Mouse (Mus musculus) myocyte (in vitro differentiated cells): ENCODE data around the gene Tmem30c. TPM values are rescaled to one million over a fixed set of nuclear protein-coding genes. Genes with fewer than 3 reads are reported as not detected.

Experiments
- H3K27me3 ChIP-seq: one replicate; pipeline ENCODE4 v1.6.1; 2011; ENCODE audit not compliant: control insufficient read depth, insufficient read depth, insufficient read length
- H3K36me3 ChIP-seq: one replicate; pipeline ENCODE4 v1.6.1; 2011; ENCODE audit not compliant: control insufficient read depth, insufficient read depth
- H3K4me2 ChIP-seq: one replicate; pipeline ENCODE4 v1.6.1; 2011; ENCODE audit warnings: low read depth, control low read depth
- H3K4me3 ChIP-seq: one replicate; pipeline ENCODE4 v1.5.1; 2011; ENCODE audit warnings: mild to moderate bottlenecking, control low read depth, moderate library complexity
- H3K79me2 ChIP-seq: one replicate; pipeline ENCODE4 v1.6.1; 2011; ENCODE audit not compliant: control insufficient read depth, insufficient read depth
- H3ac ChIP-seq: one replicate; pipeline ENCODE4 v1.6.1; 2011; ENCODE audit not compliant: control insufficient read depth, insufficient read length
- CEBPB ChIP-seq: IDR thresholded peaks from 2 replicates; pipeline ENCODE4 v1.6.1; 2011; ENCODE audit warnings: mild to moderate bottlenecking, moderate library complexity; ENCODE audit not compliant: poor library complexity, insufficient read depth, severe bottlenecking
- E2F4 ChIP-seq: IDR thresholded peaks from one replicate; pipeline ENCODE4 v1.6.1; 2011; ENCODE audit warnings: mild to moderate bottlenecking, control low read depth, moderate library complexity; ENCODE audit not compliant: insufficient read depth
- MAX ChIP-seq: IDR thresholded peaks from one replicate; pipeline ENCODE4 v1.6.1; 2011; ENCODE audit warnings: low read depth, mild to moderate bottlenecking, control low read depth
- MYOD1 ChIP-seq, 3 experiments: IDR thresholded peaks; one replicate each; pipeline ENCODE4 v1.6.1; 2011; ENCODE audit warnings: control low read depth in 2 of 3, low read depth in 2 of 3, mild to moderate bottlenecking in 2 of 3, moderate library complexity in 1 of 3; ENCODE audit not compliant: insufficient read length in 2 of 3, control insufficient read depth in 1 of 3
- MYOG ChIP-seq, 3 experiments: IDR thresholded peaks; one replicate each; pipeline ENCODE4 v1.6.1; 2011; ENCODE audit warnings: control low read depth in 2 of 3, low read depth in 2 of 3, mild to moderate bottlenecking in 2 of 3; ENCODE audit not compliant: insufficient read length in 2 of 3, control insufficient read depth in 1 of 3, insufficient read depth in 1 of 3
- POLR2A ChIP-seq: IDR thresholded peaks from one replicate; pipeline ENCODE4 v1.6.1; 2011; ENCODE audit warnings: low read depth, mild to moderate bottlenecking, control low read depth, moderate library complexity; ENCODE audit not compliant: insufficient read length
- POLR2AphosphoS2 ChIP-seq: IDR thresholded peaks from one replicate; pipeline ENCODE4 v1.6.1; 2011; ENCODE audit warnings: low read depth, control low read depth; ENCODE audit not compliant: insufficient read length
- REST ChIP-seq: IDR thresholded peaks from one replicate; pipeline ENCODE4 v1.6.1; 2011; ENCODE audit warnings: mild to moderate bottlenecking, control low read depth, moderate library complexity; ENCODE audit not compliant: insufficient read depth, insufficient read length
- SRF ChIP-seq: IDR thresholded peaks from one replicate; pipeline ENCODE4 v1.6.1; 2011; ENCODE audit warnings: low read depth; ENCODE audit not compliant: control insufficient read depth, insufficient read length
- TCF12 ChIP-seq: IDR thresholded peaks from one replicate; pipeline ENCODE4 v1.6.1; 2011; ENCODE audit warnings: mild to moderate bottlenecking, control low read depth; ENCODE audit not compliant: poor library complexity, insufficient read depth, severe bottlenecking
- TCF3 ChIP-seq: IDR thresholded peaks from one replicate; pipeline ENCODE4 v1.6.1; 2011; ENCODE audit warnings: low read depth, control low read depth; ENCODE audit not compliant: insufficient read length
- USF1 ChIP-seq: IDR thresholded peaks from one replicate; pipeline ENCODE4 v1.6.1; 2011; ENCODE audit warnings: low read depth, mild to moderate bottlenecking, control low read depth, moderate library complexity
- polyA plus RNA-seq: library from polyadenylated mRNA; unstranded; fragments of >200 nt; fragmentation: generic; extraction: Trizol; gene quantifications from one replicate; pipeline ENCODE4 v1.2.1, GENCODE M21; 2012; ENCODE audit warnings: missing spikeins

Tmem30c gene
- polyA plus RNA-seq, 1 experiment: not detected

GRCm38 (mm10) chr16:57295216-57295934 is 2.7 kb upstream of the Tmem30c start:
- H3K79me2 ChIP-seq: no peaks in the 10 kb centered on the region
- no peak overlapping the region for H3ac ChIP-seq
- no peak overlapping the region for H3K4me3 ChIP-seq
- no peaks in the 10 kb centered on the region for H3K36me3 ChIP-seq
- H3K27me3 ChIP-seq: no peaks in the 10 kb centered on the region
- H3K4me2 ChIP-seq: no peak overlapping the region
- no peak for TF ChIP-seq MAX
- no peak for TF ChIP-seq SRF
- TF ChIP-seq POLR2AphosphoS2: no peak
- TF ChIP-seq REST: no peak
- no peak for TF ChIP-seq USF1
- TF ChIP-seq TCF12: no peak
- no peak for TF ChIP-seq CEBPB
- TF ChIP-seq E2F4: no peak
- TF ChIP-seq TCF3: no peak
- TF ChIP-seq MYOG (IDR thresholded peaks at IDR 0.05; ENCODE audit: control insufficient read depth in 1 of 3, insufficient read depth in 1 of 3, insufficient read length in 2 of 3, low read depth in 2 of 3): no peak
- TF ChIP-seq POLR2A: no peak
- TF ChIP-seq MYOD1 (IDR thresholded peaks at IDR 0.05; ENCODE audit: control insufficient read depth in 1 of 3, insufficient read length in 2 of 3, low read depth in 2 of 3): no peak

- no peak overlapping the region for H3K4me2 ChIP-seq
- no peak for TF ChIP-seq TCF3
- TF ChIP-seq TCF12: no peak
- no peak for TF ChIP-seq CEBPB
- no peak for TF ChIP-seq POLR2AphosphoS2
- TF ChIP-seq MAX: no peak
- TF ChIP-seq E2F4: no peak
- no peak for TF ChIP-seq USF1
- no peak for TF ChIP-seq MYOD1 (IDR thresholded peaks at IDR 0.05; ENCODE audit: control insufficient read depth in 1 of 3, insufficient read length in 2 of 3, low read depth in 2 of 3)
- no peak for TF ChIP-seq SRF
- TF ChIP-seq REST: no peak
- TF ChIP-seq POLR2A: no peak
- no peak for TF ChIP-seq MYOG (IDR thresholded peaks at IDR 0.05; ENCODE audit: control insufficient read depth in 1 of 3, insufficient read depth in 1 of 3, insufficient read length in 2 of 3, low read depth in 2 of 3)
- H3K27me3 ChIP-seq: no peaks in the 10 kb centered on the region
- H3K4me3 ChIP-seq: no peak overlapping the region
- no peak overlapping the region for H3ac ChIP-seq
- H3K79me2 ChIP-seq: no peaks in the 10 kb centered on the region
- no peaks in the 10 kb centered on the region for H3K36me3 ChIP-seq
Measured at GRCm38 (mm10) chr16:57292296-57292695, 369 bp downstream of the Tmem30c start.

GRCm38 (mm10) chr16:57291696-57292095 is 969 bp downstream of the Tmem30c start:
- no peak overlapping the region for H3K4me3 ChIP-seq
- no peak overlapping the region for H3K4me2 ChIP-seq
- TF ChIP-seq SRF (no peak), MYOG (IDR thresholded peaks at IDR 0.05; ENCODE audit: control insufficient read depth in 1 of 3, insufficient read depth in 1 of 3, insufficient read length in 2 of 3, low read depth in 2 of 3) (no peak), E2F4 (no peak), TCF12 (no peak), USF1 (no peak), TCF3 (no peak), MYOD1 (IDR thresholded peaks at IDR 0.05; ENCODE audit: control insufficient read depth in 1 of 3, insufficient read length in 2 of 3, low read depth in 2 of 3) (no peak), CEBPB (no peak), MAX (no peak), POLR2A (no peak)
- no peak overlapping the region for H3ac ChIP-seq
- H3K36me3 ChIP-seq: no peaks in the 10 kb centered on the region
- H3K79me2 ChIP-seq: no peaks in the 10 kb centered on the region
- no peaks in the 10 kb centered on the region for H3K27me3 ChIP-seq

GRCm38 (mm10) chr16:57281417-57281816 is 11.2 kb downstream of the Tmem30c start:
- no peaks in the 10 kb centered on the region for H3K79me2 ChIP-seq
- H3K4me2 ChIP-seq: no peak overlapping the region
- TF ChIP-seq MYOG (IDR thresholded peaks at IDR 0.05; ENCODE audit: control insufficient read depth in 1 of 3, insufficient read depth in 1 of 3, insufficient read length in 2 of 3, low read depth in 2 of 3): peak in 1 of 3 experiments; percentile 14
- no peak for TF ChIP-seq USF1
- TF ChIP-seq REST: no peak
- H3K36me3 ChIP-seq: no peaks in the 10 kb centered on the region
- no peaks in the 10 kb centered on the region for H3K27me3 ChIP-seq
- H3K4me3 ChIP-seq: no peak overlapping the region
- no peak overlapping the region for H3ac ChIP-seq
